Mouse (Mus musculus): ENCODE measurements at regions not wholly inside any gene's neighbourhood (a gene's known extent, or its start where the extent isn't known, plus 50 kb on each side); places are given as distances from the start of the nearest gene placed in this dataset.

DNA sequence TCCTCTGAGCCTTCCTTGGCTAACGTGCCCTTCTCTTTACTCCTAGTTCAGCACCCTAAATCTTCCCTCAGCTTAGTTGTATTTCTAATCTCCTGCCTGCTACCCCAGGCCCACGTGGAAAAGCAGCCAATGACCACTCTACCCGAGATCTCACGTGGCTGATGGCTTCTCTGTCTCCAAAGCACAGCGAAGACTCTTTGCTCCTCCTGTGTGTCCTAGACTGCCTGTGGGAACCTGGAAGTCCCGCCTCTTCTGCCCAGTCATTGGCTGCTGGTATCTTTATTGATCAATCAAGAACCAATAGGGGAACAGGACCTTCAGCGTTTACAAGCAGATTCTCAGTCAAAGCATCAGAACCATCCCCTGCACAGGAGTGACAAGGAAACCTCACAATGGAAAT lies 54.8 kb downstream of the Gm19935 start:
- no peak for DNase-seq

DNA sequence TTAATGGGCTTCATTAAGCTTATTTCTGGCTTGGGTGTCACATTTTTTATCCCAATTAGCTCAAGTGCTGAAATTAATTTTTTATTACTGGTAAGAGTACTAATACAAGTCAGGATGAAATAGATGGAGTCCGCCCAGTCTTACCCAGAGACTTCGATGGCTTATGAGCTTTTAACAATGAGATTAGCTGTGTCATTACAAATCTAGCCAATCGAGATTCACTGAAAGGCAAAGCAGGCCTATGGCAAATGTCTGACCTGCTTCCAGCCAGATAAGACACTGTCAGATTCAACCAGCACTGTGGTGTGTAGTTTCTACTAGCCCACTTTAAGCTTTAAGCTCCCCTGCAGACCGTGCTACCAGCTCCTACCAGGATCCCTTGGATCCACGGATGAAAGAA lies 55.2 kb downstream of the Gm19935 start:
- DNase-seq, result no peak

DNA sequence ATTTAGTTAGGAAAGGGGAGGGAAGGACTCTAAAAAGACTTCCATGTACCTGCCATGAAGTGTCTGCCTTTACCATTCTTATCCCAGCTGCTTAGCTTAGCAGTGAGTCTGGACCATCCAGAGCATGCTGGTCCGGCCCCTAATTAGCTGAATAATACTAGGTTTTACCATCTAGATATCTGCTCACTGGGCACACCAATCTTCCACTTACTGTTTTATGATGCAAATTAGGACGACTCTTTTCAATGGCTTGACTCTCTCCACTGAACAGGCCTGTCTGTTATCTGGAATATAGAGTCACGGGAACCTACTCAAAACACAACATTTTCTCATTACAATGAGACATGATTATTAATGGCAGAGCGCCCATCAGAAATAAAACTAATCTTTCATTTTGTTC lies 55.7 kb downstream of the Gm19935 start:
- DNase-seq, result no peak

DNA sequence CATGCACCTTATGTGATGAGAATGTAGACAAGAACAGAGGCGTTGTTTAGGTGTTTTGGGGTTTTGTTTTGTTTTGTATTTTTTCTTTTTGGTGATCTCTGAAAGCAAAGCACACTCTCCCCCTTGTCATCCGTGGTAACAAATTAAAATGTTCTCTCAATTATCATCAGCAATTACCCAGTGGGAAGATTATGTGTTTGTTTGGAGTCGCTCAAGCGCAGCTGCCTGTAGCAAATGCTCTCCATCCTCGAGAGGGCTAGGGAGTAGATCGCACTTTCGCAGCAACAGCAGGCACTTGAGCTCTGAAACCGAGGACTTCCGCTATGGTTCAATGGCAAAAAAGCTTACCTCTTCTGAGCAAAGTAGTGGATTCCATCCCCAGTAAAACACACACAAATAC lies 57.7 kb downstream of the Gm19935 start:
- DNase-seq, result no peak

DNA sequence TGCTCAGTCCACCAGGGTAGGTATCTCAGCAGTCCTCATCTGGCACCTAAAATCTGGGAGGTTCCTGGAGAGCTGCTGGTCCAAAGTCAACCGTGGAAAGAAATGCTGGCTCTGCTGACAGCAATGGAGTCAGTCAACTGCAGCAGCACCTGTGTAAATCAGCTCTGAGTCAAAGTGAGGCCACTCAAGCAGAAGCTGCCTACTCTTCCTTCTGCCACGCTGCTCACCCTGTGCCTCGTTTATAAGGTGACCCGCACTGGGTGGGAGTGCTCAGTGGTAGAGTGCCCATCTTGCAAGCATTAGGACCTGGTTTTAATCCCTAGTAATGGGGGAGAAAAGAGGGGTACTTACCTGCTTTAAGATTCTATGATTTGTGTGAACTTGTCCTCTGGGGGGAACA lies 62.2 kb downstream of the Gm19935 start:
- DNase-seq, result no peak

DNA sequence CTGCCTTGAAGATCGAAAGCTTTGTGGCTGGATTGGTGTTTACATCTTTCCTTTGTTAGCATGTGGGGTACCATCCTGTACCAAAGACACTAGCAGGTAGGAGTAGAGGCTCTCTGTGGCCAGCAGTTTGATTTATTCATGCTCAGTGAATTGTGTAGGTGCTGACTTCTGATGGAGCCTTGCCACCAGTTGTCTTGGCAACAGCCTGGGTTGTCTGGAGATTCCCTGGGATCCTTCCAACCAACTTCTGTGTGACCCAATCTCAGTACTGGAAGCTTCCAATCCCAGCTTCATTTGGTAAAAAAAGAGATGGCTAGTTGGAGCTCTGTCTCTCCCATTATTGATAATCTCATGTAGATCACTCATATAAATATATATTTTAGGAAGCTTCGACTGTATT lies 73.6 kb downstream of the Gm19935 start:
- DNase-seq, result no peak

DNA sequence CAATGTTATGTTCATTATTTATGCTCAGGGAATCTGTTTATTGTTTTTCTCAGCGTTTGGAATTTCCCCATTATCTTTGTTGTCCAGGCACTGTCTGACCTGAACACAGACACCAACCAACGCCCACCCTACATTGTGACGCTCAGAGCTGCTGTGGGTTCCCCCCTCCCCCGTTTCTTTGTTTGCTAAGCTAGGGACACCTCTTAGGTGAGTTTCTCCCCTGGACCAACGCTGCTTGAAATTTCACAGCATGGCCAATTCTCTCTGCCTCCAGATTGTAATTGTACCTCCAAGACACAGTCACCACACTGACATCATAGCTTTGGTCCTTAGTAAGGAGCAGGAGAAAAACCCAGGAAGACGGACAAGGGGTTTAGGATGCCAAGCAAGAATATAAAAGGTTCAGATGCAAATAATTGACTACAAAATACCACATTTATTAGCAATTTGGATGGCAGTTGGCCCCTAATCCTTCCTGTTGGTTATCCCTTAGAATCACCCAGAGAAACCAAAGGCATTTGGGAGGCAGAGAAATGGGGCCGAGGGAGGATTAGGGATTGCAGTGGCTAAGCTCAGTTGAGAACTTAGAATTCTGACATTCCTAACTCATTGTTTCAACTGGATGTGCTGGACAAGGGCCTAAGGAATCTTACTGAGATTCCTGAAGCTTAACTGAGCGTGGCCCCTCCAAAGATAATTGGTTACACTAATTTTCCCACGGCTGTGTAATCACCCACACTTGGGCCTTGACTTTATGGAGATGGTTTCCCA lies 76.0 kb downstream of the Gm19935 start:
- DNase-seq, result no peak

DNA sequence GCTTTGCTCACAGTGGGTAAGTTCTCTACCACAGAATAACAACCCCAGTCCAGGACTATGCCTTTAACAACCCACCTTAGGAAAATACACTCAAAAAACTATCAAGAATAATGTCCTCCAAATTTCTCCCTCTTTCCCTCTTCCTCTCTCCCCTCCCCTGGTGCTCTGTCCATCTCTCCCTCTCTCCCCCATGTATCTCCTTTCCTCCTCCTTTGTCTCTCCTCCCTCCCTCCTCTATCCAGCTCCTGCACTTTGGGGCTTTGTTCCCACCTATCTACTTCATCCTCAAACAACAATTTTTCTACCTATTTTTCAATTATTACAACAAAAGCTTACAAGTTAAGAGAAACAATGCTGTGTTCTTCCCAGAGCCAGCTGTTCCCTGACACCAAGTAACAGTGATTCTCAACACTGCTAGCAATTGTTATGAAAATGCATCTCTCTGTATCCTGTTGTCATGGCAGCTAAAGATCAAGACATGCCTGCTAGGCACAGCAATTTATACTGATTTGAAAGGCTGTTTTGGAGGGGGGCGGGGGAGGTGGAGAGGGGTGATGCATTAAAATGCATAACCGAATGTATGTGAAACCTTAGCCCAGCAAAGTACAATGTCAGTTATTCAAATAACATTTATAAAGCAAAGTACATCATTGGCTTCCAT lies 76.8 kb downstream of the Gm19935 start:
- DNase-seq, result no peak

DNA sequence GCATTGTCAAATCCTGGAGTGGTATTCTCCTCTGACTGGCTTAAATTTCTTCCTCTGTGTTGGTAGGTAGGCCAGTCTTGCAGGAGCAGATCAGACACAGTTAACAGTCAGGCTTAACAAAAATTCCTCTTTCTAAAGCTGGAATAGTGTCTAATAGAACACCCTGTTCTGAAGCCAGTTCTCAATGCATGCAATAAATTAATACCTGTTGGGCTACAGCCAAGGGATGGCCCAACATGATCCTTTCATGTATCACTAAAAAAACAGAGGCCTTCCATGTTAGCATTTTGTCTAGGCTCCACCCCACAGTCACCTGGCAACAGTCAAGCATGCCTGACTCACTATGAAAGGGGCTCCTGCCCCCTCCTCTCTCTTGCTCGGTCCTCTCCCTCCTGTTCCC lies 89.2 kb downstream of the Gm19935 start:
- no peak for DNase-seq

DNA sequence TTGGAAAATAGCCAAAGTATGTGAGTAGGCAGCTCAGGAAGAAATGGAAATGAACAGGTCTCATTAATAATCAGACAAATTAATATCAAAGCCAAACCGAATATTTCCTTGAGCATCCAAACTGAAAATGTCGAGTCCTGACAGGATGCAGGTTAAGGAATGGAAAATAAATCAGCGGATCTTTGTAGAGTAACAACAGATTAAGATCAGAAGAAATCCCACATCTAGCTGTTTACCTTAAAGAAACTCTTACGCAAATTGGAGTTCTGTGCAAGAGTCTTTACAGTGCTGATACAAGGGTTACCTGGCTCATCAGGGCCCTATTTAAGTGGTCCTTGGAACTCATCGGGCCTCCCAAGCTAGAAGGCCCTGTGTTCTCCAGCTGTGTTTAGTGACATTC lies 92.0 kb downstream of the Gm19935 start:
- no peak for DNase-seq

DNA sequence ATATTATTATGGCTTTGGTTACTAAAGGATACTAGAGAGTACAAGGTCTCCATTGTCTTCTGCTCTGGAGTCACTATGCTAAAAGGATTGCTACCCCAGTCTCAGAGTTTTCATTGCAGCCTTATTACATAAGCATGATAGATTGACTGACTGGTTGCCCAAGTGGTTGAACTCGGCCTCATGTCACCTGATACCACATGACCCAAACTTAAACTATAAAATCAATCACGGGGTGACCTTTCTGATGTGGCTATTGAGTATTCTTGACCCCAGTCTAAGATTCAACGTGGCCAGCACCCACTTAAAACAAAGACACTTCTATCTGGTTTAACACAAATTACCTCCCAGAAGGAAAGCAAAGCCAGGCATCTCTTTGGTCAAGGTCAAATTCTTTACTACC lies 100.8 kb downstream of the Gm19935 start:
- DNase-seq, result no peak

DNA sequence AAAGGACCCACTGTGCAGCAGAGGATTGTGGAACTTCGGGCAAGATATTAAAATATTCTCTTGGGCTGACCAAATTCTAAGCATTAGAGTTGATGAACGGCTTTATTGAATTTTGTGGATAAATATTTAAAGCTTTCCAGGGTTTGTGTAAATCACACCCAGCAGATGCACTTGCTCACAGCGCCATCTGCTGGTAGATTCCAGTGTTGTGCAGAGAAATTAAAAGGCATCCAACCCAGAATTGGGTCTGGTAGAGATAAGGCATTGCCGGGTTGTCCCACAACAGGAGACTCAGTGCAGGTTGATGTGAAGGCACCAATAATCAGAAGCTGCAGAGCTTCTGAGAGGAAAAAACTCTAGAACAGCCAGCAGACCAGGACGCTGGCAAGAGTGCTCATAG lies 108.7 kb downstream of the Gm19935 start:
- peak; percentile 20 to 43 for DNase-seq

DNA sequence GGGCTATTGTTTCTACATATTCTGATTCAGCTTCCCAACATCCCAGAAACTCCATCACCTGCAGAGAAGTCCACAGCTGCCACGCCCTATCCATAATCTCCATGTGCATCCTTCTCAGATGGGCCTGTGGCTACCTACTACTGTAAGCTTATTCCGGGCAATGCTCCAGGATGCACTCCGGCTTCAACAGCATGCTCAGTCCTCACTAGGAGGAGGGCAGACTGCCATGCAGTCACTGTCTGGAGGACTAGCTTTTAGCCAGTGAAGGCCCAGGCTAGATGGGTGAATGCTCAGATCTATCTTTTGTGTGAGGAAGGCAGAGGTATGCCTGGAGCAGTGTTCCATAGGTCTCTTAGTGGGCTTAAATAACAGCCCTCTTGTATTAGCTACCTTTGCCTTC lies 124.7 kb downstream of the Gm19935 start:
- no peak for DNase-seq

DNA sequence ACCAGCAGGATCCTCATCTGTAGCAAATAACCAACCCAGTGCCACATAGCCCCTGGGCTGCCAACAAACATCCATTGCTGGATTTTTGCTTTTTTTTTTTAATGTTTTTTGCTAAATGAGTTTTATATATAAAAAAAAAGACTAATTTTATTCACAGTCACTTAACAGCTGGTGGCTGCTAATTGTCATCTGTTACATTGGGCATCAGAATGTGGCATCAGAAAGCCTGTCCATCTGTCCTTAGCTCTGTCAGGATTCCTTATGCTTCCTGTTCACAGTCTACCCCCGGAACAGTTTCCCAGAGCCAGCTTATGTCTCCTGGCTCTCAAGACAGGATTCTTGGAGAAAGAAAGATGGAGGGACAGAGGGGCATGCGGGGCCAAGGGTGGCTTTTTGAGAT lies 132.1 kb downstream of the Gm19935 start:
- no peak for DNase-seq

DNA sequence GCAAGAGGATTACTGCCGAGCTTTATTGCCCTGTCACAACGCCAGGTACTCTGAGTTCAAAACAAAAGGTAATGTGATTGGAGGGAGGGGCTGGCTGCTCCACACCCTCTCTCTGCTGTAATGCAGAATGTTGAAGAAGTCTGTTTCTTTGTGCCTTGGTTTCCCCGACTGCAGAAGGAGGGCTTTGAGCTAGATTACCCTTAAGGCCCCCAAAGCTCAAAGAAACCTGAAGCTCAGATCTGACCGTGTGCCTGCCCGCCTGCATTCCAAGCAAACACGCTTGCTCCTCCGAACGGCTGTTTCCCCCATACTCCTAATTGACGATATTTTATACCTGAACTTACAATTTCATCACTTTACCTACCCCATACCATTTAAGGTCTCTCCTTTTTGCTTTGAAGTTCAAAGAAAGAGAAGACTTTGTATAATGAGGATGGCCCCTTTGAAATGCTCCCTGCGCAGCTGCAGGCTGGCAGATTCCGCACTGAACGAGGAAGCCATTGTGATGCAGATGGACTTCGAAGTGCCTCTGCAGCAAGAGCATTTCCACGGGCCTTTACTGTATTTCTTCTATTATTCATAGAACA lies 146.6 kb downstream of the Gm19935 start:
- DNase-seq, result no peak

DNA sequence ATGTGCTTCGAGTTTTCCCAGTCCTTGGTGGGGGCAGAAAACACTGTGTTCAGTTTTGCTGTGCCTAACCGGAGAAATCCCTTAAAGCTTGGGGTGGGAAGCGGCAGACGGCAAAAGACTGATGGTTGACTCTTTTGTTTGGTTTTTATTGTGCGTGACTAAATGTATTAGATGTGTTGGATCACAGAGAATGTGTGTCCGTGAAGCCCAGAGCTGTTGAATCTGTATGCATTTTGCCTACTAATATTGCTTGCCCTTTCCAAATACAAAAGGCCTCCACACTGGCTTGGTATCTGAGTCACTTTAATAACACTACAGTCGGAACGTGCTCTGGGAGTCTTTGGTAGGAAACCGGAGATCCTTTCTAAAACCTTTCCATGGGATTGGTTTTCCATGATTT lies 147.8 kb downstream of the Gm19935 start:
- no peak for DNase-seq

DNA sequence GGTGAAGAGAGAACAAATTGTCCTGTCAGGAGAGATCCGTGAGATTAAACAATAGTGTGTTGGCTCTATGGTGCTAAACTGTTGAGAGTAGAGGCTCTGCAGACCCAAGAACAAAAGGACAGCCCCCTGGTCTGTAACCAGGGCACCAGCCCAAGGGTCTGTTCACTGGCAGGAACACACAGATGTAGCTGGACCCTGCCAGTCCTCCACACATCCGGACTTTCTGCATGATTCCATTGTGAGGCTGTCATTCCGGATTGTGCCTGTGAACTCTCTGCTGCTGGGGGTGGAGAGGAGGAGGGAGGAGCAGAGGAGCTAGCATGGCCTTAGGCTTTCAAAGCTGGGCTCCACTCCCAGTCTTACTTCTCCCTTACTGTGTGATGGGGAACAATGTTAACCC lies 158.1 kb downstream of the Gm19935 start:
- DNase-seq, result no peak

DNA sequence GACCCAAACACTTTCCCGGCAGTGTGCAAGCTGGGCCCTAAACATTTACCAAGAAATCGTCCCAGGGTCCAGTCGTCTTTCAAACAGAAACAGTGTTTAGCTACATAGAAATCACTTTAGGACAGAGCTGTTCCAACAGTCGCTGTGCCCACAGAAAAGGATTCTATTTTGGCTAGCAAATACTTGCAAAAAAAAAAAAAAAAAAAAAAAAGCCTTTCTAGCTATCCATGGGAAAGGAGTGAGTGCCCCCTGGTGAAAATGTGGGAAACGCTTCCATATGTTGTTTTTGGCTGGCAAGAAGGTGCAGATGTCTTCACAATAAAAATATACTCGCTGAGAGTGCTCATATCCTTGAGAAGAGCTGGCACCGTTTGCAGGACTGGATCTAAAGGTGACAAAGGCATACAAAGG lies 159.5 kb downstream of the Gm19935 start:
- no peak for DNase-seq

DNA sequence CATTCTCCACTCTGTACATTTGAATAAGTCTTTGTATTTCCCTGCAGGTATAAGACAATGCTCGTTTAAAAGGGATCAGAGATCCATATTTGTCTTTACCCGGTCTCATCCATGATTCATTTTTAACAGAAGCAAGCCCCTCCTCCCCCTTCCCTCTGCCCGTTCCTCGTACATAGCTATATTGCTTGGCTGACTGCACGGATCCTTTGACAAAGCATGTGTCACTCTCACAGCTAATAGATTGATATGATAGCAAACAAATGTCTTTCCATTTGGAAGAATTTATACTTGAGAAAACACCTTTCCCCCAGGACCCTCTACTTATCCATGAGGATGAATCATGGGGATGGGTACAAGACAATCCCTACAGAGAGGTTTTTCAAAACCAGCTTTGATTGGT lies 160.1 kb downstream of the Gm19935 start:
- no peak for DNase-seq

DNA sequence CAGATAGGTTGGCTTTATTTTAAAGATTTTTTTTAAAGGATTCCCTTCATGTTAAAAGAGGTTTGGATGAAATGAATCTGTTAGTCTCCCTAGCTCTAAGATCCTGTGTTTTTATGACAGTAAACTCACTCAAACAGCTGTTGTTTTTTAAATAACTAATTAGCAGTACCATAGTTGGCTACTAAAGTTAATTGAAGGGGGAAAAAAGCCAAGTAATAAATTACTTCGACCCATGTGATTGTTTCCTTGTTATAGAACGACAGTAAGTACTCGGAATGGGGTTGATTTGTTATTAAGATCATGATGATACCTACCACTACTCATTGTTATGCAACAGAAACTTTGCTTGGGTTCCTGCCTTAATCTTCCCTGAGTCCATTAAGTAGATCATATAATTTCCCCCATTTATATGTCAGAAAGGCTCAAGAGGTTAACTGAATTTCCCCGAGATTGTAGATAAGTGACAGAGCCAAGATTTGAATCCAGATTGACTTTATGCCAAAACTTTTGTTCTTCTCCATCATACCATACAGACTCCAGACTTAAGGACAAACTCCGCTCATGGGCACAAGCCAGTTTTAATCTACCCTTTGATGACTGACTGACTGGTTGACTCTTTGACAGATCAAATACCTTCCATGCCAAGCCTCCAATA lies 160.6 kb downstream of the Gm19935 start:
- DNase-seq, result no peak

DNA sequence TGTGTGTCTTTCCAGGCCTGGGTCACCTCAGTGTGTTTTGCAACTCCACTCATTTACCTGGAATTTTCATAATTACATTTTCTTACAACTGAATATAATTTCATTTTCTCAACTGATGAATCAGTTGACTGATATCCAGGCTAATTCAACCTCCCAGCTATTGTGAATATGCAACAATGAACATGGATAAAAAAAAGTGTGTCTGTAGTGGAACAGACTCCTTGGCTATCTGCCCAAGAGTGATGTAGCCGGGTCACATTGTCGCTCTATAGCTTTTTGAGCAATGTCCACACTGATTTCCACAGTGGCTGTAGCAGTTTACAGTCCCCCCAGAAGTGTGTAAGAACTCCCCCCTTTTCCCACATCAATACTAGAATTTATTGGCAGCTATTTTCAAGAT lies 162.4 kb downstream of the Gm19935 start:
- DNase-seq, result no peak

DNA sequence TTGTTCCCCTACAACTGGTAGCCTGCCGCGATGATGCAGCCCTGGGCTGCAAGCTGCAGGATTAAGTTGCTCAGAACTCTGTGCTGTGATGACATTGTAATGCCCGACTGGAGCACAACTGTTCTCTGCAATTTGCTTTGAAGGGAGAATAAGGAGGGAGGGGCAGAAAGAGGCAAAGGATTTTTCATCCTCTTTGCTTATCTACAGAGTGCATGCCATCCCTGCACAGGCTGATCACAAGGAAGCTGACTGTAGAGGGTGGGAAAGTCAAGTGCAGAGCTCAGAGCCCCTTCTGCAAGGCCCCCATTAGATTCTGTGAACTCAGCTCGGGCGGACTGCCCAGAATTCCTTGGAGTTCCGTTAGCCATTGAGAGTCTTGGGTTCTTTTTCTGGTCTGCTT lies 174.8 kb downstream of the Gm19935 start:
- no peak for DNase-seq

DNA sequence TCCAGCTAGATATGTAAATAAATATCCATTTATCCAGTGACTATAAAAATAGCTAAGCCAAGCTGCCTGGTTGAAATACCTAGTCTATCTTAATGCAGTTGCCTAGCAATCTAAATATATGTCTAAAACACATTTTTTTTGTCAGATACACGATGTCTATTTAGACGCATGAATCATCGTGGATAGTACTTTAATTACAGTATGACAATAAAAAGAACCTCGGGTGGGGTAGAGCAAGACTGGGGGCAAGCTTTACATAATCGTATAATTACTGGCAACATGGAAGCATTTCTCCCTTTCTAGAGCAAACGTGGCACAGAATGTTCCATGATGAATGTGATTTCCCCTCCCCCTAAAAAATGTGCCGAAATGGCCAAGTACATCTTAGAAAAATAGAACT lies 180.4 kb downstream of the Gm19935 start:
- no peak for DNase-seq
